Mouse (Mus musculus): ENCODE results near the gene Cypt12.

Gene Cypt12

DNA sequence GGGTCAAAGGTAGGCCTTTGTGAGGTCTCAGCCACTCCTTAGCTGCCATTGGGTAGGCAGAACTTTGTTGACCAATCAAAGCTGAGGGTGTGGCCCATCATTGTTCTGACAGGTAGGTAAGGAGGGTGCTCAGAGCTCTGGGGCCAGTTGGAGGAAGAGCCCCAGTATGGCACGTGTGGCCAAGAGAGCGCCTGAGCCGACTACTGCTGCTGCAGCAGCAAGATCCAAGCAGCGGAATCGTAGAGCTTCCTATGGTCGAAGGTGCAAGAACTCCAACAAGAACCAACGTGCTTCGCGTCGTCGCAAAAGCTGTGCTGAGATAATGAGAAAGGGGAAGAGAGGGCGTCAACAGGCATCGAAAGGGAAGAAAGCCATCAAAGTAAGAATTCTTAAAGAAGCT, at the start of gene Cypt12:
TSS of gene Cypt12 (plus strand) at position 112 of the 400 bp plus-strand sequence.
- DNase-seq, result no peak

GRCm38 (mm10) chr3:17913796-17914195, 34.4 kb upstream of the Cypt12 start:
- no peak for DNase-seq

DNA sequence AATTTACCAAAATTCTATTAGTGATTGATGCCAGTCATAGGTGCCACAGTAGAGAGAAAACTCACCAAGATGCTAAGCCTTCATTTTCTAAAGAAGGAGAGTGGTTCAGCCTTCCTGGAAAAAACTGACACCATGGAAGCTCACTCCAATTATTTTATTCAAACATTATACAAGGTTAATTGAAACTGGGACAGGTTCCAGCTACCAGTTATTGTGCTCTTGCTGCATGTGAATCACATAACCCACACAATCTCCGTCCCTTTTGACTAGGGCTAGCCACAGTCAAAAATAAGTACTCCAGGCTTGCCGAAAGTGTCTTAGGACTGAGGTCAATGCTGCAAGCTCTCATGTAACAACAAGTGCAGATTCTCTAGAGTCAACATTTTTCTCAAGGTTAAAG, 8.0 kb upstream of the Cypt12 start:
- no peak for DNase-seq
